Comparison of ENCODE assay signal across 9 mouse cellular contexts in genomic region chr12:71376966-71377365, GRCm38 (mm10).
DNase-seq lines count a peak whose midpoint lies in the region; ATAC-seq and TF ChIP-seq lines count a peak whose summit lies in the region.
"Had no signal": no experiment of that assay in that cellular context is flagged by ENCODE, and none has a peak within 500 bp of the region (broad histone marks: within the 10 kb centered on the region; RNA-seq: fewer than 3 reads in every experiment).

No protein-coding gene starts in this region.

- peak overlapping the region; percentile 61 for H3K27ac ChIP-seq in kidney, adult 2 months (ENCODE audit: insufficient read depth, low read depth, low read length)
- no peak overlapping the region for H3K27ac ChIP-seq in brown adipose tissue, adult 24 weeks (replicated peaks; ENCODE audit: low read depth, low read length)
- H3K27ac ChIP-seq in limb, embryonic 15.5 days: no peak overlapping the region
- no peak overlapping the region for H3K27ac ChIP-seq in heart, embryonic 10.5 days
- H3K27ac ChIP-seq: liver, embryonic 15.5 days had no signal

- H3K27me3 ChIP-seq in kidney, adult 2 months (replicated peaks; ENCODE audit: control insufficient read depth, insufficient read depth, low read length): no peaks in the 10 kb centered on the region
- H3K27me3 ChIP-seq in C2C12 (ENCODE audit: control insufficient read depth, insufficient read depth, insufficient read length): no peaks in the 10 kb centered on the region
- H3K27me3 ChIP-seq in limb, embryonic 15.5 days: no peaks in the 10 kb centered on the region
- no peaks in the 10 kb centered on the region for H3K27me3 ChIP-seq in heart, embryonic 10.5 days (ENCODE audit: insufficient read depth, poor library complexity, severe bottlenecking)
- H3K27me3 ChIP-seq: liver, embryonic 15.5 days had no signal

- H3K79me2 ChIP-seq in C2C12 (ENCODE audit: control insufficient read depth, insufficient read depth): no peaks in the 10 kb centered on the region

- DNase-seq in kidney, adult 2 months: peak; percentile 36
- DNase-seq in kidney, adult 18-20 months: no peak
- no peak for DNase-seq in right cerebral cortex, adult 18-20 months
- no peak for DNase-seq in heart, embryonic 10.5 days (ENCODE audit: low spot score)

- H3K4me3 ChIP-seq in kidney, adult 2 months (ENCODE audit: insufficient read depth, low read depth, low read length): peak overlapping the region; percentile 18; the same call in 1 of the 2 replicates
- H3K4me3 ChIP-seq in C2C12 (ENCODE audit: insufficient read depth, poor library complexity, severe bottlenecking): no peak overlapping the region
- peak overlapping the region; percentile 20; the same call in 1 of the 2 replicates for H3K4me3 ChIP-seq in brown adipose tissue, adult 24 weeks (ENCODE audit: insufficient read depth, low read depth, low read length)
- 0 out of 2 replicates have a peak overlapping the region, but pooled peaks have one; percentile 5 for H3K4me3 ChIP-seq in limb, embryonic 15.5 days
- no peak overlapping the region for H3K4me3 ChIP-seq in heart, embryonic 10.5 days
- H3K4me3 ChIP-seq: liver, embryonic 15.5 days had no signal

- no peak overlapping the region for H3K9ac ChIP-seq in limb, embryonic 15.5 days
- H3K9ac ChIP-seq: liver, embryonic 15.5 days had no signal

- WGBS in kidney, adult 2 months: 21% methylated on average over 9 of the region's 9 CpGs
- WGBS in limb, embryonic 15.5 days: 25% methylated on average over 9 of the region's 9 CpGs
- WGBS in heart, embryonic 10.5 days: 62% methylated on average over 9 of the region's 9 CpGs

- TF ChIP-seq POLR2A in kidney, adult 2 months (IDR thresholded peaks at IDR 0.05; ENCODE audit: low read depth, low read length): no peak

- H3K4me1 ChIP-seq in kidney, adult 2 months (ENCODE audit: control insufficient read depth, insufficient read depth, low read length): 0 out of 2 replicates have a peak, but pooled peaks cover 2% of the 10 kb centered on the region
- H3K4me1 ChIP-seq in brown adipose tissue, adult 24 weeks (ENCODE audit: control insufficient read depth, insufficient read depth, insufficient read length, low read length): no peaks in the 10 kb centered on the region
- peaks cover 8% of the 10 kb centered on the region for H3K4me1 ChIP-seq in limb, embryonic 15.5 days
- H3K4me1 ChIP-seq in heart, embryonic 10.5 days: no peaks in the 10 kb centered on the region
- H3K4me1 ChIP-seq: liver, embryonic 15.5 days had no signal

- H3K36me3 ChIP-seq in kidney, adult 2 months (ENCODE audit: control insufficient read depth, insufficient read depth, low read length): no peaks in the 10 kb centered on the region
- no peaks in the 10 kb centered on the region for H3K36me3 ChIP-seq in C2C12 (ENCODE audit: control insufficient read depth, insufficient read depth)
- H3K36me3 ChIP-seq in limb, embryonic 15.5 days: no peaks in the 10 kb centered on the region
- H3K36me3 ChIP-seq in heart, embryonic 10.5 days: no peaks in the 10 kb centered on the region
- H3K36me3 ChIP-seq: liver, embryonic 15.5 days had no signal

- TF ChIP-seq CTCF in kidney, adult 2 months (conservative IDR thresholded peaks at IDR 0.05; ENCODE audit: insufficient read depth, insufficient read length, low read depth, low read length): no peak
- TF ChIP-seq CTCF in C2C12 (IDR thresholded peaks at IDR 0.05; ENCODE audit: control insufficient read depth, insufficient read depth, insufficient read length): no peak

- H3K79me3 ChIP-seq in C2C12 (ENCODE audit: low read depth): no peaks in the 10 kb centered on the region

- ATAC-seq in limb, embryonic 15.5 days (ENCODE audit: insufficient number of reproducible peaks, low FRiP score, low TSS enrichment, low read depth): no peak
- ATAC-seq in megakaryocyte-erythroid progenitor cell, adult 5-6 weeks (replicated peaks; ENCODE audit: low FRiP score, low TSS enrichment, poor library complexity, severe bottlenecking): no peak

- no peaks in the 10 kb centered on the region for H3K9me3 ChIP-seq in limb, embryonic 15.5 days
- no peaks in the 10 kb centered on the region for H3K9me3 ChIP-seq in heart, embryonic 10.5 days
- H3K9me3 ChIP-seq: liver, embryonic 15.5 days had no signal

- peak overlapping the region; percentile 26; the same call in 1 of the 2 replicates for H3K4me2 ChIP-seq in limb, embryonic 15.5 days
- H3K4me2 ChIP-seq: liver, embryonic 15.5 days had no signal

- H3ac ChIP-seq in C2C12 (ENCODE audit: control insufficient read depth, insufficient read length, low read depth): no peak overlapping the region

TF ChIP-seq in C2C12, 6 proteins besides CTCF, POLR2A, EP300 and RAD21:
- TF ChIP-seq FOSL1 (IDR thresholded peaks at IDR 0.05; ENCODE audit: insufficient read depth, low read length, poor library complexity, severe bottlenecking): no peak
- peak; percentile 62 for TF ChIP-seq MYOD1 (IDR thresholded peaks at IDR 0.05; ENCODE audit: control insufficient read depth, insufficient read length, low read depth)

Comparison
In these comparisons a context has a peak if more than half of its experiments do, and no peak if none do; other contexts are left out.
1. H3K4me3 ChIP-seq: peak in kidney, adult 2 months (single experiment), brown adipose tissue, adult 24 weeks (single experiment) and limb, embryonic 15.5 days (single experiment); none in C2C12 (single experiment) and heart, embryonic 10.5 days (single experiment).